ENCODE assay signal across 8 mouse cellular contexts in genomic region chr2:131546745-131547408, GRCm38 (mm10). TPM values are rescaled to one million over a fixed set of nuclear protein-coding genes. Genes with fewer than 3 reads are reported as not detected.
DNase-seq lines count a peak whose midpoint lies in the region; ATAC-seq and TF ChIP-seq lines count a peak whose summit lies in the region.

No protein-coding gene starts in this region.

- peaks cover 33% of the 10 kb centered on the region for H3K27me3 ChIP-seq in heart, embryonic 16.5 days (ENCODE audit: control insufficient read depth, insufficient read depth, low read length)
- peaks cover 57% of the 10 kb centered on the region for H3K27me3 ChIP-seq in CH12.LX (replicated peaks)
- H3K27me3 ChIP-seq in embryonic facial prominence, embryonic 13.5 days = peaks cover 71% of the 10 kb centered on the region
- peaks cover 42% of the 10 kb centered on the region for H3K27me3 ChIP-seq in limb, embryonic 11.5 days (ENCODE audit: control insufficient read depth, insufficient read depth, low read length)

- TF ChIP-seq EP300 in CH12.LX (IDR thresholded peaks at IDR 0.05; ENCODE audit: low read length) = no peak

- H3K4me1 ChIP-seq in heart, embryonic 16.5 days (ENCODE audit: control insufficient read depth, insufficient read depth, low read length) = peaks cover 11% of the 10 kb centered on the region; the same call in 1 of the 2 replicates
- H3K4me1 ChIP-seq in CH12.LX (ENCODE audit: control insufficient read depth in 1 of 2, insufficient read depth in 2 of 2) = peaks cover 0 to 7% of the 10 kb centered on the region in 2 experiments; a peak in 3 of 4 replicates
- H3K4me1 ChIP-seq in embryonic facial prominence, embryonic 13.5 days = peaks cover 18% of the 10 kb centered on the region
- H3K4me1 ChIP-seq in limb, embryonic 11.5 days (ENCODE audit: control insufficient read depth, insufficient read depth, low read length) = peaks cover 3% of the 10 kb centered on the region; the same call in 1 of the 2 replicates

- no peaks in the 10 kb centered on the region for H3K36me3 ChIP-seq in heart, embryonic 16.5 days (ENCODE audit: control insufficient read depth, insufficient read depth)
- H3K36me3 ChIP-seq in CH12.LX (replicated peaks in 1 of 2; ENCODE audit: control insufficient read depth in 1 of 2, insufficient read depth in 1 of 2, low read length in 1 of 2) = no peaks in the 10 kb centered on the region
- no peaks in the 10 kb centered on the region for H3K36me3 ChIP-seq in embryonic facial prominence, embryonic 13.5 days
- no peaks in the 10 kb centered on the region for H3K36me3 ChIP-seq in limb, embryonic 11.5 days (ENCODE audit: control insufficient read depth, insufficient read depth, low read length)

- no peak for DNase-seq in heart, postnatal 14 days
- DNase-seq in CH12.LX (ENCODE audit: extremely low read depth) = no peak
- peak; percentile 57 for DNase-seq in limb, embryonic 11.5 days (ENCODE audit: low spot score)
- no peak for DNase-seq in cerebellum, adult 9-11 months
- no peak for DNase-seq in cerebellum, adult 8-10 months
- no peak for DNase-seq in kidney, postnatal 36 days

- no peak for TF ChIP-seq RAD21 in CH12.LX (IDR thresholded peaks at IDR 0.05; ENCODE audit: low read depth, low read length)

- WGBS in heart, embryonic 16.5 days = 22% methylated on average over 19 of the region's 19 CpGs
- 11% methylated on average over 19 of the region's 19 CpGs for WGBS in embryonic facial prominence, embryonic 13.5 days
- 8% methylated on average over 19 of the region's 19 CpGs for WGBS in limb, embryonic 11.5 days

- peak overlapping the region; percentile 58; the same call in 1 of the 2 replicates for H3K4me3 ChIP-seq in heart, embryonic 16.5 days (ENCODE audit: low read length)
- H3K4me3 ChIP-seq in CH12.LX (replicated peaks in 1 of 3; ENCODE audit: low read depth in 2 of 3, low read length in 2 of 3, poor library complexity in 1 of 3) = no peak overlapping the region
- peak overlapping the region; percentile 50 for H3K4me3 ChIP-seq in embryonic facial prominence, embryonic 13.5 days
- H3K4me3 ChIP-seq in limb, embryonic 11.5 days (ENCODE audit: low read depth, low read length) = no peak overlapping the region

- in situ Hi-C loops in CH12.LX (cut with MboI; ENCODE audit: low pct_ligation_motif_present, low pct_unique_long_range_greater_than_20kb, low sequenced_read_pairs) = loop anchor here (25.0 kb wide), 1 partner anchor 390 kb away; no protein-coding TSS in a partner anchor

- peak overlapping the region; percentile 87 for H3K4me2 ChIP-seq in heart, embryonic 16.5 days (ENCODE audit: low read depth, low read length)
- H3K4me2 ChIP-seq in CH12.LX (ENCODE audit: insufficient read depth, low read depth, poor library complexity, severe bottlenecking) = peak overlapping the region; percentile 14; the same call in 1 of the 2 replicates
- peak overlapping the region; percentile 84 for H3K4me2 ChIP-seq in embryonic facial prominence, embryonic 13.5 days
- peak overlapping the region; percentile 48; the same call in 1 of the 2 replicates for H3K4me2 ChIP-seq in limb, embryonic 11.5 days (ENCODE audit: low read depth, severe bottlenecking)

- dilution Hi-C loops in CH12.LX (cut with MboI; ENCODE audit: extremely low pct_ligation_motif_present, extremely low pct_unique_long_range_greater_than_20kb, low sequenced_read_pairs) = no loop called here

- H3K9ac ChIP-seq in heart, embryonic 16.5 days (ENCODE audit: low read length) = no peak overlapping the region
- H3K9ac ChIP-seq in CH12.LX (ENCODE audit: insufficient read depth, low read depth) = no peak overlapping the region
- peak overlapping the region; percentile 16; the same call in 1 of the 2 replicates for H3K9ac ChIP-seq in embryonic facial prominence, embryonic 13.5 days
- no peak overlapping the region for H3K9ac ChIP-seq in limb, embryonic 11.5 days (ENCODE audit: low read length)

- ATAC-seq in heart, embryonic 16.5 days (replicated peaks; ENCODE audit: extremely low read depth, insufficient read depth, low FRiP score) = no peak
- no peak for ATAC-seq in embryonic facial prominence, embryonic 13.5 days (ENCODE audit: insufficient number of reproducible peaks, insufficient read depth, low FRiP score, low TSS enrichment, low read depth)
- ATAC-seq in limb, embryonic 11.5 days (ENCODE audit: insufficient number of reproducible peaks, low FRiP score, low TSS enrichment, low read depth) = no peak

- no peaks in the 10 kb centered on the region for H3K79me2 ChIP-seq in CH12.LX (replicated peaks; ENCODE audit: control insufficient read depth, extremely low read depth, insufficient read depth, poor library complexity, severe bottlenecking)

- intact Hi-C loops in heart, postnatal 14 days (cut with DNase I) = no loop called here

- no peak for TF ChIP-seq CTCF in CH12.LX (conservative IDR thresholded peaks at IDR 0.05 in 1 of 2, IDR thresholded peaks at IDR 0.05 in 1 of 2; ENCODE audit: low read depth in 2 of 2, low read length in 2 of 2)

- no peak overlapping the region for H3K27ac ChIP-seq in heart, embryonic 16.5 days (ENCODE audit: low read length)
- H3K27ac ChIP-seq in CH12.LX (ENCODE audit: insufficient read depth, low read depth) = no peak overlapping the region
- H3K27ac ChIP-seq in embryonic facial prominence, embryonic 13.5 days = no peak overlapping the region; the same call in 1 of the 2 replicates
- H3K27ac ChIP-seq in limb, embryonic 11.5 days (replicated peaks; ENCODE audit: low read depth, low read length) = no peak overlapping the region

- H3K9me3 ChIP-seq in heart, embryonic 16.5 days (replicated peaks; ENCODE audit: control insufficient read depth, low read length) = no peaks in the 10 kb centered on the region
- no peaks in the 10 kb centered on the region for H3K9me3 ChIP-seq in CH12.LX (replicated peaks; ENCODE audit: low read length)
- no peaks in the 10 kb centered on the region for H3K9me3 ChIP-seq in embryonic facial prominence, embryonic 13.5 days
- no peaks in the 10 kb centered on the region for H3K9me3 ChIP-seq in limb, embryonic 11.5 days (ENCODE audit: control insufficient read depth, low read length)

- TF ChIP-seq POLR2A in CH12.LX (IDR thresholded peaks at IDR 0.05; ENCODE audit: low read depth, low read length) = no peak

TF ChIP-seq in CH12.LX, 34 proteins besides CTCF, POLR2A, EP300 and RAD21:
- no peak for TF ChIP-seq CHD2 (IDR thresholded peaks at IDR 0.05; ENCODE audit: low read length)
- no peak for TF ChIP-seq USF2 (conservative IDR thresholded peaks at IDR 0.05; ENCODE audit: low read depth, low read length)
- TF ChIP-seq TCF12 (IDR thresholded peaks at IDR 0.05; ENCODE audit: low read depth, low read length) = no peak
- TF ChIP-seq POLR2AphosphoS2 (IDR thresholded peaks at IDR 0.05; ENCODE audit: low read depth, low read length) = no peak
- TF ChIP-seq SMC3 (IDR thresholded peaks at IDR 0.05; ENCODE audit: low read depth, low read length) = no peak
- TF ChIP-seq RCOR1 (conservative IDR thresholded peaks at IDR 0.05; ENCODE audit: low read depth, low read length) = no peak
- no peak for TF ChIP-seq SIN3A (IDR thresholded peaks at IDR 0.05; ENCODE audit: low read length)
- no peak for TF ChIP-seq ZMIZ1 (IDR thresholded peaks at IDR 0.05; ENCODE audit: low read depth, low read length)
TF ChIP-seq in CH12.LX: peak in this region for 0.

RNA-seq across cellular contexts. Expression of gene Adra1d, which starts 15.2 kb away (rescaled TPM):
- 1.0 and 1.5 TPM in 2 replicates for polyA plus RNA-seq in heart, embryonic 16.5 days (2015; fragmentation: Nextera tagmentation; extraction: Ambion mirVana)
- total RNA-seq in heart, postnatal 14 days (2021) = 1 to 10 TPM; 4.1 to 4.6 TPM
- total RNA-seq in CH12.LX (2012; rRNA removed) = not detected in 2 replicates
- not detected in 2 replicates for total RNA-seq in CH12.LX (2014; rRNA removed)
- not detected in 2 replicates for polyA plus RNA-seq in CH12.LX (2012; ENCODE audit: insufficient read length, low read depth)
- 0.51 and 0.58 TPM in 2 replicates for polyA plus RNA-seq in embryonic facial prominence, embryonic 13.5 days (2015; fragmentation: Nextera tagmentation; extraction: Ambion mirVana)
- polyA plus RNA-seq in limb, embryonic 11.5 days (2014; fragmentation: Nextera tagmentation; extraction: Ambion mirVana) = not detected in 2 replicates

RNA-seq across cellular contexts. Expression of gene Smox, which starts 55.6 kb away (rescaled TPM):
- 31.9 and 32.7 TPM in 2 replicates for polyA plus RNA-seq in heart, embryonic 16.5 days (2015; fragmentation: Nextera tagmentation; extraction: Ambion mirVana)
- total RNA-seq in heart, postnatal 14 days (2021) = 10 to 100 TPM; 37.0 to 40.6 TPM
- total RNA-seq in CH12.LX (2012; rRNA removed) (4.2 and 7.6 TPM in 2 replicates), CH12.LX (2014; rRNA removed) (4.1 and 4.4 TPM in 2 replicates)
- polyA plus RNA-seq in CH12.LX (2012; ENCODE audit: insufficient read length, low read depth) = 3.3 and 4.0 TPM in 2 replicates
- 57.2 and 60.2 TPM in 2 replicates for polyA plus RNA-seq in embryonic facial prominence, embryonic 13.5 days (2015; fragmentation: Nextera tagmentation; extraction: Ambion mirVana)
- polyA plus RNA-seq in limb, embryonic 11.5 days (2014; fragmentation: Nextera tagmentation; extraction: Ambion mirVana) = 57.4 and 59.2 TPM in 2 replicates

Comparison
In these comparisons a context has a peak if more than half of its experiments do, and no peak if none do; other contexts are left out.
1. H3K4me2 ChIP-seq: peak in every context shown above with its lines; median percentile 87 in heart, embryonic 16.5 days; 84 in embryonic facial prominence, embryonic 13.5 days; 48 in limb, embryonic 11.5 days; 14 in CH12.LX.
2. H3K4me3 ChIP-seq: peak in heart, embryonic 16.5 days (single experiment) and embryonic facial prominence, embryonic 13.5 days (single experiment); none in CH12.LX (0 of 3) and limb, embryonic 11.5 days (single experiment).